Comparison of ENCODE assay signal across 8 mouse cellular contexts in genomic region chr15:87625236-87626023, GRCm38 (mm10).
DNase-seq lines count a peak whose midpoint lies in the region; ATAC-seq and TF ChIP-seq lines count a peak whose summit lies in the region.

No protein-coding gene starts in this region.

- peak; percentile 96 for DNase-seq in brain, embryonic 14.5 days (ENCODE audit: low read depth)
- peak; percentile 91 for DNase-seq in embryonic facial prominence, embryonic 14.5 days (ENCODE audit: low spot score)
- DNase-seq in heart, adult 8-10 months (ENCODE audit: low spot score): peak; percentile 73
- DNase-seq in kidney, adult 2 months: peak; percentile 86
- peak; percentile 96 for DNase-seq in left cerebral cortex, postnatal 4 days

- no peaks in the 10 kb centered on the region for H3K36me3 ChIP-seq in embryonic facial prominence, embryonic 14.5 days (ENCODE audit: control insufficient read depth, insufficient read depth, low read length)
- H3K36me3 ChIP-seq in kidney, adult 2 months (ENCODE audit: control insufficient read depth, insufficient read depth, low read length): no peaks in the 10 kb centered on the region
- no peaks in the 10 kb centered on the region for H3K36me3 ChIP-seq in midbrain, embryonic 12.5 days
- no peaks in the 10 kb centered on the region for H3K36me3 ChIP-seq in stomach, embryonic 14.5 days (ENCODE audit: control insufficient read depth, insufficient read depth, low read length)

- no peaks in the 10 kb centered on the region for H3K9me3 ChIP-seq in embryonic facial prominence, embryonic 14.5 days (ENCODE audit: control insufficient read depth, low read length)
- H3K9me3 ChIP-seq in midbrain, embryonic 12.5 days: no peaks in the 10 kb centered on the region
- no peaks in the 10 kb centered on the region for H3K9me3 ChIP-seq in stomach, embryonic 14.5 days (ENCODE audit: control insufficient read depth, low read depth, low read length)

- peak overlapping the region; percentile 95 for H3K4me2 ChIP-seq in embryonic facial prominence, embryonic 14.5 days (ENCODE audit: low read depth, low read length)
- peak overlapping the region; percentile 96 for H3K4me2 ChIP-seq in midbrain, embryonic 12.5 days (replicated peaks)
- H3K4me2 ChIP-seq in stomach, embryonic 14.5 days (replicated peaks; ENCODE audit: low read depth, low read length): peak overlapping the region; percentile 93

- peak; percentile 86 for ATAC-seq in embryonic facial prominence, embryonic 14.5 days (ENCODE audit: low read depth)
- peak; percentile 76 for ATAC-seq in midbrain, embryonic 12.5 days (ENCODE audit: low FRiP score, low read depth)
- ATAC-seq in stomach, embryonic 14.5 days (ENCODE audit: insufficient number of reproducible peaks, insufficient read depth, low FRiP score, low read depth): peak; percentile 80
- no peak for ATAC-seq in inflammation-experienced regulatory T-cells, adult 6 months

- under 1% methylated on average over 17 of the region's 68 CpGs for WGBS in embryonic facial prominence, embryonic 14.5 days
- WGBS in kidney, adult 2 months: under 1% methylated on average over 44 of the region's 68 CpGs
- under 1% methylated on average over 68 of the region's 68 CpGs for WGBS in midbrain, embryonic 12.5 days
- 0% methylated on average over 64 of the region's 68 CpGs for WGBS in stomach, embryonic 14.5 days

- intact Hi-C loops in left cerebral cortex, postnatal 4 days (cut with DNase I): loop anchor here (2.0 to 10.0 kb wide), 2 partner anchors 621 to 849 kb away; no protein-coding TSS in a partner anchor

- peak overlapping the region; percentile 68 for H3K4me3 ChIP-seq in embryonic facial prominence, embryonic 14.5 days (ENCODE audit: low read depth, low read length)
- peak overlapping the region; percentile 44; the same call in 1 of the 2 replicates for H3K4me3 ChIP-seq in kidney, adult 2 months (ENCODE audit: insufficient read depth, low read depth, low read length)
- peak overlapping the region; percentile 76 for H3K4me3 ChIP-seq in midbrain, embryonic 12.5 days
- peak overlapping the region; percentile 48 for H3K4me3 ChIP-seq in stomach, embryonic 14.5 days (ENCODE audit: low read depth, low read length)

- no peaks in the 10 kb centered on the region for H3K4me1 ChIP-seq in embryonic facial prominence, embryonic 14.5 days (ENCODE audit: control insufficient read depth, insufficient read depth, low read length)
- H3K4me1 ChIP-seq in kidney, adult 2 months (ENCODE audit: control insufficient read depth, insufficient read depth, low read length): no peaks in the 10 kb centered on the region
- peaks cover 39% of the 10 kb centered on the region for H3K4me1 ChIP-seq in midbrain, embryonic 12.5 days
- peaks cover 4% of the 10 kb centered on the region; the same call in 1 of the 2 replicates for H3K4me1 ChIP-seq in stomach, embryonic 14.5 days (ENCODE audit: control insufficient read depth, insufficient read depth, low read length)

- TF ChIP-seq CTCF in brain, embryonic 14.5 days (IDR thresholded peaks at IDR 0.05; ENCODE audit: borderline replicate concordance, extremely low read depth, insufficient read depth, insufficient read length): peak; percentile 97
- peak; percentile 86 for TF ChIP-seq CTCF in kidney, adult 2 months (conservative IDR thresholded peaks at IDR 0.05; ENCODE audit: insufficient read depth, insufficient read length, low read depth, low read length)

- peaks cover 11% of the 10 kb centered on the region; the same call in 1 of the 2 replicates for H3K27me3 ChIP-seq in embryonic facial prominence, embryonic 14.5 days (replicated peaks; ENCODE audit: control insufficient read depth, insufficient read depth, low read length)
- H3K27me3 ChIP-seq in kidney, adult 2 months (replicated peaks; ENCODE audit: control insufficient read depth, insufficient read depth, low read length): no peaks in the 10 kb centered on the region
- peaks cover 38% of the 10 kb centered on the region for H3K27me3 ChIP-seq in midbrain, embryonic 12.5 days
- H3K27me3 ChIP-seq in stomach, embryonic 14.5 days (ENCODE audit: control insufficient read depth, insufficient read depth, low read length): peaks cover 12% of the 10 kb centered on the region; the same call in 1 of the 2 replicates

- TF ChIP-seq POLR2A in brain, embryonic 14.5 days (IDR thresholded peaks at IDR 0.05; ENCODE audit: borderline replicate concordance, extremely low read depth, insufficient read depth, insufficient read length, poor library complexity, severe bottlenecking): no peak
- TF ChIP-seq POLR2A in kidney, adult 2 months (IDR thresholded peaks at IDR 0.05; ENCODE audit: low read depth, low read length): no peak

- H3K9ac ChIP-seq in embryonic facial prominence, embryonic 14.5 days (ENCODE audit: low read depth, low read length): peak overlapping the region; percentile 76
- H3K9ac ChIP-seq in midbrain, embryonic 12.5 days (replicated peaks): peak overlapping the region; percentile 92
- peak overlapping the region; percentile 48; the same call in 1 of the 2 replicates for H3K9ac ChIP-seq in stomach, embryonic 14.5 days (replicated peaks; ENCODE audit: low read depth, low read length)

- H3K27ac ChIP-seq in embryonic facial prominence, embryonic 14.5 days (replicated peaks; ENCODE audit: low read depth, low read length): no peak overlapping the region
- H3K27ac ChIP-seq in kidney, adult 2 months (ENCODE audit: insufficient read depth, low read depth, low read length): no peak overlapping the region
- H3K27ac ChIP-seq in midbrain, embryonic 12.5 days (replicated peaks): peak overlapping the region; percentile 80
- H3K27ac ChIP-seq in stomach, embryonic 14.5 days (ENCODE audit: low read length): no peak overlapping the region
